Mouse (Mus musculus) intestine, postnatal 0 days (tissue): Measurements from ENCODE around the gene H2afz. TPM values are rescaled to one million over a fixed set of nuclear protein-coding genes. Genes with fewer than 3 reads are reported as not detected.

Experiments used
- ATAC-seq: fragments of 200-750 bp; cut with Nextera tagmentation; 2 replicates; pipeline ENCODE4 v1.8.0; 2017; ENCODE audit warnings: mild to moderate bottlenecking, moderate TSS enrichment, moderate library complexity
- H3K27ac ChIP-seq: fragments of 300-500 bp; sonication (generic); 2 replicates; pipeline ENCODE4 v1.5.1; 2014; ENCODE audit warnings: mild to moderate bottlenecking, low read depth, low read length, moderate library complexity
- H3K27me3 ChIP-seq: fragments of 300-500 bp; sonication (generic); replicated peaks from 2 replicates; pipeline ENCODE4 v1.6.1; 2014; ENCODE audit warnings: low read length, mixed read lengths; ENCODE audit not compliant: control insufficient read depth, insufficient read depth
- H3K36me3 ChIP-seq: fragments of 300-500 bp; sonication (generic); 2 replicates; pipeline ENCODE4 v1.6.1; 2014; ENCODE audit warnings: mild to moderate bottlenecking, moderate library complexity; ENCODE audit not compliant: control insufficient read depth, insufficient read depth
- H3K4me1 ChIP-seq: fragments of 300-500 bp; sonication (generic); replicated peaks from 2 replicates; pipeline ENCODE4 v1.6.1; 2014; ENCODE audit warnings: antibody characterized with exemption, low read length, mixed read lengths; ENCODE audit not compliant: control insufficient read depth, insufficient read depth
- H3K4me2 ChIP-seq: fragments of 300-500 bp; sonication (generic); replicated peaks from 2 replicates; pipeline ENCODE4 v1.6.1; 2014; ENCODE audit warnings: low read depth, mild to moderate bottlenecking, moderate library complexity
- H3K4me3 ChIP-seq: fragments of 300-500 bp; sonication (generic); 2 replicates; pipeline ENCODE4 v1.5.1; 2014; ENCODE audit warnings: low read depth, low read length
- H3K9ac ChIP-seq: fragments of 300-500 bp; sonication (generic); 2 replicates; pipeline ENCODE4 v1.6.1; 2014; ENCODE audit warnings: mild to moderate bottlenecking, low read depth, low read length
- H3K9me3 ChIP-seq: fragments of 300-500 bp; sonication (generic); 2 replicates; pipeline ENCODE4 v1.6.1; 2016; ENCODE audit warnings: mixed run types; ENCODE audit not compliant: control insufficient read depth
- CTCF ChIP-seq: sonication (generic); IDR thresholded peaks from 2 replicates; pipeline ENCODE4 v1.5.1; 2016; ENCODE audit warnings: low read depth, mild to moderate bottlenecking, control low read depth, antibody characterized with exemption, moderate library complexity
- WGBS: fragments of 180-500 bp; shearing (Covaris S2); extraction: QIAGEN DNeasy Blood & Tissue Kit; methylation state at CpG from one replicate; pipeline ENCODE4 v1.1.7; 2014; 5-methylcytosine and 5-hydroxymethylcytosine counted together
- polyA plus RNA-seq: library from polyadenylated mRNA; unstranded; fragments of >200 nt; fragmentation: Nextera tagmentation; extraction: Ambion mirVana; gene quantifications from 2 replicates; pipeline ENCODE4 v1.2.1, GENCODE M21; 2015

H2afz gene
- polyA plus RNA-seq, 1 experiment from 2014 or later = 974 TPM

DNA sequence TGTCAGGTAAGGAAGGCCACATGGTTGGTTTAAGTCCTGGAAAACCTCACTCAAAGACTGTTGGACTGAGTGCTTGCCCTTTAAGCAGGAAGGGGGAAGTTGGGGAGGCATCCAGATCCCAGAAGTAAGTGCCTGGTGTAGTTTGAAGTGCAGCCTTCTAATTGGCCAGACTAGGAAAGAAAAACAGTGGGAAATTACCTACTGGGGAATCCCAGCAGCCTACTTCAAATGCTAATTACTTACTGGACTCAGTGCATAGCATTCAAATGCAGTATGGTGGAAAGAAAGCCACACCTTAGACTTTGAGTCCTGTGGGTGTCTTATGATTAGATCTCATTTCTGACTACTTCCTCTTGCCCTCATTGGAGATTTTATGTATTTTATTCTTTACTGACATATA, 31.2 kb upstream of the H2afz start:
- no peaks in the 10 kb centered on the region for H3K27me3 ChIP-seq
- H3K9ac ChIP-seq = no peak overlapping the region
- H3K4me3 ChIP-seq = no peak overlapping the region
- no peaks in the 10 kb centered on the region for H3K4me1 ChIP-seq
- no peaks in the 10 kb centered on the region for H3K36me3 ChIP-seq
- no peak overlapping the region for H3K27ac ChIP-seq
- TF ChIP-seq CTCF = no peak
- no peaks in the 10 kb centered on the region for H3K9me3 ChIP-seq
- ATAC-seq = peak; percentile 92
- no peak overlapping the region for H3K4me2 ChIP-seq

DNA sequence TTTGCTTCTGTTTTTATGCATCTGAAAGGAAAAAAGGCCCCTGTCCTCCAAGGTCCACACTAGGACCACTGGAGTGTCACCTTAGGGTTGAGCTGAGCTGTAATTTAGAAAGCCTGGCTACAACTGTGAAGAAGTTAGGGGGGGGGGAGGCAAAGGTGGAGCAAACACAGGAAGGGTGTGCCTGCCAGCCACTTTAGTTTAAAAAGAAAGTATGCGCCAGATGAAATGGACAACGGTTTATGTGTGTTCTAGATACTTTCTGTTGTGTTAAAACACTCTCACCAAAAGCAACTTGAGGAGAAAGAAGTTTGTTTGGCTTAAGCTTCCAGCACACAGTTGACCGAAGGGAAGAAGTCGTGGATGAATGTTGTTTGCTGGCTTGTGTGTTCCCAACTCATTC, 30.6 kb upstream of the H2afz start:
- Histone ChIP-seq H3K36me3 (no peaks in the 10 kb centered on the region), H3K4me3 (no peak overlapping the region), H3K27ac (no peak overlapping the region), H3K4me2 (no peak overlapping the region), H3K9ac (no peak overlapping the region), H3K9me3 (no peaks in the 10 kb centered on the region), H3K4me1 (no peaks in the 10 kb centered on the region), H3K27me3 (no peaks in the 10 kb centered on the region)
- no peak for ATAC-seq
- 71% methylated on average over 4 of the region's 4 CpGs for WGBS
- no peak for TF ChIP-seq CTCF

DNA sequence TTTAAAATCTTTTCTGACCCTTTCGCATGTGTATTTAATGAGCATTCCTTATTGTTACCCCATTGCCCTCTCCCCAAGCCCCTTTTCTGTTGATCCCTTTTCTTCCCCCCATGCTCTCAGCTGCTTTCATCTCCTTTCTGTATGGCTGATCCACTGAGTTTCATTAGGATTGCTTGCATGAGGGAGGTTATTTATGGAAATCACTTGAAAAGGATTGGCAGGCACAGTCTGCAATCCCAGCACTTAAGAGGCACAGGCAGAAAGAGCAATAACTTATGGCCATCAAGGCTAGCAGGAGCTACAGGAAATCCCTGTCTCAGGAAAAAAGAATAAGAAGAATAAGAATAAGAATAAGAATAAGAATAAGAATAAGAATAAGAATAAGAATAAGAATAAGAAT, 27.7 kb upstream of the H2afz start:
- Histone ChIP-seq H3K4me2 (no peak overlapping the region), H3K4me3 (no peak overlapping the region), H3K4me1 (no peaks in the 10 kb centered on the region), H3K27me3 (no peaks in the 10 kb centered on the region), H3K36me3 (no peaks in the 10 kb centered on the region), H3K9me3 (no peaks in the 10 kb centered on the region), H3K9ac (no peak overlapping the region), H3K27ac (no peak overlapping the region)
- ATAC-seq = no peak
- WGBS = 90% methylated on average over 1 of the region's 1 CpGs
- TF ChIP-seq CTCF = no peak

DNA sequence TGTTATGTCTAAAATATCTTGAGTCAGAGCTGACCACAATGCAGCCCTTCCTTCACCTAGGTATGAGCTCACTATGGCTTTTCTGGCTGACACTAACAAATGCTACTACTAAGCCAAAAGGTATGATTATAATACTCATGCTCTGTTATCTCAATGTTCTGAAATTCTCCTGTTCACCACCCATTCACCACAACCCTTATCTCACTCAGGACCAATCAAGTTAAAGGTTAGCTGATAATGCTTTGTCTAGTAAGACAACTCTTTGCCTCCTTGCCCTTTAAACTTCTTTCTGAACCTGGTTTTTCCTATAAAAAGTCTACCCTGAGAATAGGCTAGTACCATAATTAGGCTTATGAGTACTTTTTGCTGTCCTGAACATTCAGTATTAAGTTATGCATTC, 26.1 kb upstream of the H2afz start:
- Histone ChIP-seq H3K9me3 (no peaks in the 10 kb centered on the region), H3K36me3 (no peaks in the 10 kb centered on the region), H3K27ac (no peak overlapping the region), H3K4me1 (no peaks in the 10 kb centered on the region), H3K9ac (no peak overlapping the region), H3K27me3 (no peaks in the 10 kb centered on the region), H3K4me2 (no peak overlapping the region), H3K4me3 (no peak overlapping the region)
- ATAC-seq = peak; percentile 38; the same call in 1 of the 2 replicates
- no peak for TF ChIP-seq CTCF

DNA sequence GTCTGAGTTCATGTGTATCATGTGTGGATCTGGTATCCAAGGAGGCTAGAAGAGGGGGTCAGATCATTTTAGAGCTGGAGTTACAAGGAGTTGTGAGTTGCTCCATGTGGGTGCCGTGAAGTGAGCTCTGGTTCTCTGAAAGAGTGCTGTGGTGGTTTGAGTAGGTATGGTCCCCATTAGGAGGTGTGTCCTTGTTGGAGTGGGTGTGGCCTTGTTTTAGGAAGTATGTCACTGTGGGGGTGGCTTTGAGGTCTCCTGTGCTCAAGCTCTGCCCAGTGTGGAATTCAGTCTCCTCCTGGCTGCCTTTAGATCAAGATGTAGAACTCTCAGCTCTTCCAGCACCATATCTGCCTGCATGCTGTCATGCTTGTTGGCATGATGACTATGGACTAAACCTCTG, 21.3 kb upstream of the H2afz start:
- Histone ChIP-seq H3K4me1 (no peaks in the 10 kb centered on the region), H3K27ac (no peak overlapping the region), H3K9me3 (no peaks in the 10 kb centered on the region), H3K36me3 (no peaks in the 10 kb centered on the region), H3K4me3 (no peak overlapping the region), H3K9ac (no peak overlapping the region), H3K27me3 (no peaks in the 10 kb centered on the region), H3K4me2 (no peak overlapping the region)
- WGBS = 86% methylated on average over 1 of the region's 1 CpGs
- no peak for TF ChIP-seq CTCF
- no peak for ATAC-seq

DNA sequence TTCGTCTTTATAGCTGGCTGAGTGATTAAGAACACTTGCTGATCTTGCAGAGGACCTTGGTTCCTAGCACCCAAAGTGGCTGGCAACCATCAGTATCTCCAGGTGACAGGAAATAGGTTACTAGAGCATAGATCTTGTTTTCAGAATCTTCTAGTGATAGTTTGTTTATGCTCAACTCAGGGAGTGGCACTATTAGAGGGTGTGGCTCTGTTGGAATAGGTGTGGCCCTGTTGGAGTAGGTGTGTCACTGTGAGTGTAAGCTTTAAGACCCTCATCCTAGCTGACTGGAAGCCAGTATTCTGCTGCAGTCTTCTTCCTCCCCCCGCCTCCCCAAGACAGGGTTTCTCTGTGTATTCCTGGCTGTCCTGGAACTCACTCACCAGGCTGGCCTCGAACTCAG, 20.0 kb upstream of the H2afz start:
- Histone ChIP-seq H3K36me3 (no peaks in the 10 kb centered on the region), H3K4me1 (no peaks in the 10 kb centered on the region), H3K9ac (no peak overlapping the region), H3K9me3 (no peaks in the 10 kb centered on the region), H3K4me2 (no peak overlapping the region), H3K4me3 (no peak overlapping the region), H3K27me3 (no peaks in the 10 kb centered on the region), H3K27ac (no peak overlapping the region)
- no peak for TF ChIP-seq CTCF
- ATAC-seq = no peak
- 87% methylated on average over 3 of the region's 3 CpGs for WGBS

DNA sequence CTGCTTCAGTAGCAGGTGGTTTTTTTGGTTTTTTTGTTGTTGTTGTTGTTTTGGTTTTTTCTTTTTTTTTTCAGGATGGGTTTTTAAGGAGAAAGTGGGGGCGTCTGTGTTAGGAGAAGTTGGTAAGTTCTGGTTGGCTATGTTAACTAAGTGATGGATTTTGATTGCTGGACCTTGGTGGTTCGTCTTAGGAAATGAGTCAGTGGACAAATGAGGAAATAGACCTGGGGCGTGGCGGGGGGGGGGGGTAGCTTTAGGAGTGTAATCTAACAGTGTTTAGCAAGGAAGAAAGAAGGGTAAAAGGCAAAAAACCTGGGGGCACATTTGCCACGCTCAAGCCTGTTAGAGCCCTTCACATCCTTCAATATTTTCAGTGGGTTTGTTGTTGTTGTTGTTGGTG, 17.7 kb upstream of the H2afz start:
- Histone ChIP-seq H3K4me3 (no peak overlapping the region), H3K27ac (no peak overlapping the region), H3K36me3 (no peaks in the 10 kb centered on the region), H3K9me3 (no peaks in the 10 kb centered on the region), H3K4me1 (no peaks in the 10 kb centered on the region), H3K9ac (no peak overlapping the region), H3K27me3 (no peaks in the 10 kb centered on the region), H3K4me2 (no peak overlapping the region)
- TF ChIP-seq CTCF = no peak
- no peak for ATAC-seq
- WGBS = 70% methylated on average over 5 of the region's 5 CpGs
